Mouse (Mus musculus): ENCODE measurements around the gene Srebf2. TPM values are rescaled to one million over a fixed set of nuclear protein-coding genes. Genes with fewer than 3 reads are reported as not detected.

The Srebf2 gene
- polyA plus RNA-seq, 1 experiment, result 55.3 TPM

DNA sequence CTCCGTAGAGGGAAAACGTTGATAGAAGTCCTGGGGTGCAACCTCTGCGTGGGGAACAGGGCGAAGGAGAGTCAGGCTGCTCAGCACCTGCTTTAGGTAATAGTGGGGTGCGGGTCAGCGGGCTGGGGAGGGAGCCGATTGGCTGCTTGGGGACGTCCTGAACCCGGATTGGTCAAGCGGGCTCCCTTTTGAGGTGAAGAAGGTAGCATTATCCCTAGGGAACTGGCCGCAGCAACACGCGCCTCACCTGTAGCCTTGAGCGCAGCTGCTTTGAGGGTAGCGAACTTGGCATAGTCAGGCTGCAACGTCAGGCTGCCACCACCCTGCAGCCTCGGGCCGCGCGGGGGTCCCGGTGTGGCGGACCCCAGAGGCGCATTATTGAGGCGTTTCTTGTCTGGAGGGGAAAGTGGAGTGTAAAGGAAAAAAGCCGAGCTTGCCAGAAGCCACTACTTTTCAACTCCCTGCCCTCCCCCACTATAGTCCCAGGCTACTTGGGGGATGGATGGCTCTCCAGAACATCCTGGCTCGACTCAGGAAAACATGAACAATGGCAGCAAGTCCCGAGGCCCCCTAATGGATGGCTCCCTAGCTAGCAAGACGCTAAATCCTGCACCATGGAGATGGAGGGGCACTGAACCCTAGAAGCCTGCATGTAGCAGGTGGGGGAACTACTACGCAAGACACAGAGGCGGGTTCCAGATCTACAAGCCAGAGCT, 60.7 kb downstream of the Srebf2 start:
- DNase-seq (ENCODE audit: low spot score), result no peak

DNA sequence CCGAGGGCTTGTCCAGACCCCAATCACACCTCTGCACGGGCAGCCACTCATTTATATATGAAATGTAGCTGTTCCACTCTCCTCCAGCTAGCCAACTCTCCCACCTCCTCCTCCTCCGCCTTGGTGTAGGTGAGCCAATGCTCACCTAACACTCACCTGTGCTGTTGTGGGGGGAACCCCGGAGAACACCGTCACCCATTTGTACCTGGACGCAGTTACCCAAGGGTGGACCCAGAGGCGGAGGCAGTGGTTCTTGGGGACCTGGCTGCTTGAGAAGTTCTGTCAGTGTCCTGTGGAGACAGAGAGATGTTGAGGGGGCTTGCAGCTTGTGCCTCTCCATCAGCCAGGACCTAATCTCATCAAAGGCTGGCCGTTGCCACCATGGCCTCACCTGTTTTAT, 61.3 kb downstream of the Srebf2 start:
- DNase-seq (ENCODE audit: low spot score), result no peak

DNA sequence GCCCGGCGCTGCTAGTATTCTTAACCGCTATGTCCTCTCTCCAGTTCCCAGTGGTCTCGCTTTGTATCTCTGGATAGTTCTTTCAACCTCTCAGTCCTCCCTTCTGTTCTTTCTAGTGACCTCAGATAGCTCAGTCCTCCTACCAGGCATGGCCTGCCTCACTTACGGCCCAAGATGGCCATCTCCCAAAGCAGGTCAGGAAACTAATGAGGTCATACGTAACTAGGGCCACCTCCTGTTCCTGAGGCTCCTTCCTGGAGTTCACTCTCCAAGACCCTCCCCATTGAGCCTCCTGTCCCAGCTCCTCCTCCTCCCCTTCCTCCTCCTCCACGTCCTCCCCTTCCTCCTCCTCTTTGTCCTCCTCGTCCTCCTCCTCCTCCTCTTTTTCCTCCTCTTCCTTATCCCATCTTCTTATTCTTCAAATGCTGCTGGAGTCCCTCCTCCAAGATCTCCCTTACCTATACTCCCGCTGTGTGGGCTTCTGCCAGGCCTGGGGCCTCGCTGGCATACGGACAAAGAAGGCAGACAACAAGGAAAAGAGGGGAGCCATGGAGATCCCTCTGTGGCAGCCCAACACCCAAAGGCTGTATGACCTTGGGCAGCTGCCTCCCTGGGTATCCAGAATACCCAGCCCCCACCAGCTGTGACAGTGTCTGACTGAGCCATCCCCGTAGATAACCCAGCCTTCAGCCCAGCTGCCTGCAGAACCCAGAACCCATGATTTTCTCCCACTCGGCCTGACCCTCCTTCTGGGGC, 62.5 kb downstream of the Srebf2 start:
- DNase-seq (ENCODE audit: low spot score), result no peak

DNA sequence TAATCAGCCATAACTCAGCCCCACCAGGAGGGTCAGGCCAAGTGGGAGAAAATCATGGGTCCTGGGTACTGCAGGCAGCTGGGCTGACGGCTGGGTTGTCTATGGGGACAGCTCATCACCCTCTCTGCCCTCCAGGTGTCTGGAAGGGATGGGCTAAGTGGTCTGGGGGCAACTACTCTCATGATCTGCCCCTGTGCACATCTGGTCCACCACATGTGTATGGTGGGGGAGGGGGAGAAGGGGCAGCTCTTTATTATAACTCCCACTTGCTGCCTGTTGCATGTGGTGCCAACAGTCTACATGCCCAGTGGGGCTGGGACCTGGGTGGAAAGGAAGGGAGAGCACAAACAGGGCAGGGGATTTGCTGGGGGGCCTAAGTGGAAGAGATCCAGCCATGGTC, 63.8 kb downstream of the Srebf2 start:
- DNase-seq (ENCODE audit: low spot score), result no peak

DNA sequence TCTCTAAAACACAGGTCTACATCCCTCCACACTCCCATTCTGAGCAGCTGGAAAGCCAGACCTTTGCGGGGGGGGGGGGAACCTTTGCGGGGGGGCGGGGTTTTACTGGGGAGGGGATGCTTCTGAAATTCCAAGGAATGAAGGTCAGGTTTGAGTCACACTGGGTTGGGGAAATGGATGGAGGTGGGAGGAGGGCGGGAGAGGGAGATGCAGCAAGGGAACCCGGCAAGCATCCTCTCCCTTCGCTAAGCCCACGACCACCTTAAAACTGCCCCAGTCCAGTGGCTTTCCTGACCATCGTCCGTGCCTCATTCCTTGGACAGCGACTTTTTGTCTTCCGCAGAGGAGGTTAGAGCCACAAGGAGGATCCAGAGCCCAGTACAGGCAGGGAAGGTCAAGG, 64.3 kb downstream of the Srebf2 start:
- DNase-seq (ENCODE audit: low spot score), result no peak

DNA sequence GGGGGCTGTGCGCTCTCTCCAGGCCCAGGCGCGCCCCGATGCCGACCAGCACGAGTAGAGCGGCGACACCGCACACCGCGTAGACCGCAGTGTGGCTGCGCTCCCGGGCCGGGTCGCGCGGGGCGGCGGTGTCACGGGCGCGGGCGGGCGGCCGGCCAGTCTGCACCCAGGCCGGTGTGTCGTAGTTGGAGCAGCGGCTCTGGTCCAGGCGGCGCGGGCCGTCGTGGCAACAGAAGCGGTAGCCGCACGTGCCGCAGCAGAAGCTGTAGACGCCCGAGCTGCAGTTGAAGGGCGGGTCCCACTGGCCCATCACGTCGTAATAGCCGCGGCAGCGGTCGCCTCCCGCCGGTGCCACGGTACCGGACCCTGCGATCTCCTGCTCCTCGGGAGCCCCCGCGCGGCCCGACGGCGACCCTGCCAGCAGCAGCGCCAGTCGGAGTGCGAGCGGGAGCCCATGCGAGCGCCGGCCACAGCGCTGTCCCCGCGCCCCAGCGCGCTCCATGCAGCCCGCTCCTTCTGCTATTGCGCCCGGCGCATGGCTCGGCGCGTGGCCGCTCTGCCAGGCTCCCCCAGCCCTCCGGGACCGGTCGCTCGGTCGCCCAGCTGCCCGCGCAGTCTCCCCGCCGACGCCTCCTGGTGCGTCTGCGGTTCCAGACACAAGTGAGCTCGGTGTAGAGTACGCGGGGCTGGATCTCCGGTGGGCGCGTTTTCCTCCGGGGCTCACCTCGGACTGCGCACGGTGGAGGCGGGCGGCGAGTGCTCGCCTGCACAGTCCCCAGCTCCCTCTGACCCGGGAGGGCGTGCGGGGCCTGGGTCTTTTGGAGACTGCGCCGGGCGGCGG, 65.2 kb downstream of the Srebf2 start:
- DNase-seq (ENCODE audit: low spot score), result no peak

DNA sequence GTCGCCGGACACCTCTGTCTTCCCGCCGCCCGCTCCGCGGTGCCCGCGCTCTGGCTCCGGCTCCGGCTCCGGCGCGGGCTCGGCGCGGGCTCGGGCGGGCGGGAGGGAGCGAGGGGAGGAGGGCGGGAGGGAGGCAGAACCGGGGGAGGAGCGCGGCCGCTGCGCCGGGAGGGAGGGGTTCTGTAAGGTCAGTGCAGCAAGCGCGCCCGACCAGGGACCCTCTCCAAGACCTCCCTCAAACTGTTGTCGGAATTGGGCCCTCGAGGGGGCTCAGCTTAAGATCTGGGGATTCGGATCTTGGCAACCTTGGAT, 65.7 kb downstream of the Srebf2 start, which contains the start of gene Shisa8:
TSS of gene Shisa8 (minus strand) at position 64 of the 312 bp plus-strand sequence.
- no peak for DNase-seq (ENCODE audit: low spot score)

DNA sequence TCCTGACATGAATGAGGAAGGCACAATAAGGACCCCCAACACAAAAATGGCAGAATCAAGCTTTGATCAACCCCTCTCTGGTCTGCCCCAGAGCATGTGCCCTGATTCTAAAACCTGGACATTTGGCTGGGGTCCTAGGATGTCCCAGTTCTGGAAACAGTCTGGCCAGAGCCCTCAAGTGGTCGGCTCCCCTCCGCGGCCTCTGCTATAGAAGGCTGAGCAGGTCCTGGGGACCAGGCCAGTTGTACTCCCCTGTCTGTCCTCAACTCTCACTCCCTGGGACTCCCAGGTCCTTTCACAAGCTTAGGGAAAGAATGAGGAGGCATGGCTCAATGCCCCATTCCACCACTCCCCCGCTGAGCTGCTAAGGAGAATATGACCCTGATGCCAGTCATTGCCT, 66.2 kb downstream of the Srebf2 start:
- no peak for DNase-seq (ENCODE audit: low spot score)

DNA sequence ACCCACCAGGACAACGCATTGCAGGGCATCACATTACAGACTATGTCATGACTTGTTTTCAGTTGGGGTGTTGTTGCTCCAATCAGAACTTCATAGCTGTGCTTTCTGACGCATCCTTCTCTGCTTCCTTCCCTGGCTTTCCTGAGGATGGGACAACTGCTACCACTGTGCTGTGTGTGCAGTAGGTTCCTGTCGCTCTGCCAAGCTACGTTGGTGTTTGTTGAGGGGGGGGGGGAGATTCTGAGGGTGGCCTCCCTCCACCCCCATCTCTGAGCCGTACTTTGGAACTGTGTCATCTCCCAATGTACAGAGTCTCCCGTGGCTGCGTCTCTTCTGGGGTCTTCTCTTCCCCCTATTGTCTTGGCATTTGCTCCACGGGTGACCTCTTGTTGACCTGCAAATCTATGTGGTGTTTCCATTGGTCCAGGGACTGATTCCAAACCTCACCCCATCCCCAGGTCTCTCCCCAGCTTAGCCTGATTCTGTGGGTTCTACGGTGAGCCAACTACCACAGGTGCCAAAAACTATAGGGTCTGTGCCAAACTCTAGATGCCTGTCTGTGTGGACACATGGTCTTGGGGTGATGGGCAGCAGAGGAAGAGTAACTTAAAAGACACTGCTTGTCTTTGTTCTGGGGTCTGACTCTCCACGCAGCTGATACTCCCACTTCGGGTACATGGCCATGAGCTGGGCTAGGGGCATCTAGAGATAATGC, 68.5 kb downstream of the Srebf2 start:
- no peak for DNase-seq (ENCODE audit: low spot score)

DNA sequence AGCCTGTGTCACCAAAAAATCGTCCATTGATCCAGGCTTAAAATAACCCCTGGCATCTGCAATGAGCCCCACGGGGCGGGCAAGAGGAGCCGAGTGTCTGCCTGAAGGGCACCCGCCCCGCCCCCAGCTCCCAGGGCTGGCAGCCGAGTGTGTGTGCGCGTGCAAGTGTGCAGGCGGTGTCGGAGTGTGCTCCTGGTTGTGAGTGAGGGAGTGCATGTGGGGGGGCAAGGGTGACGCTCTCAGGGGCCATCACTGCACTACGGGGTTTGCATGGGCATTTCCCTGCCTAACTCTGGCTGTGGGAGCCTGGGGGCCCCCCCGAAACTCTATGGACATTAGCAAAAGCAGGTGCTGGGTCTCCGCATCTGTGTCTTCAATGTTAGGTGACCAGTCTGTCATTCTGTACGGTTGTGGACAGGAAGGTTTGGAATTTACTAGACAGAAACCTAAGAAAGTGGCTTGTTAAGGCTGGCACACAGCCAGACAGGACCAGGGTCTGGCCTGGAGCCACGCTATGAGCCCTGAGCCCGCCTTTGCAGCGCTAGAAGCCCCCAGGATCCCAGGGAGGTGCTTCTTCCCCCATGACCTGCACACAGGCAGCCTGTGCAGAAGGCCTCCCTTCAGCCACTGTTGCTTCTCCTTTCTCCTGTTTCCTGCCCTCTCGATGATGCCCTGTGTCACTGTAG, 69.3 kb downstream of the Srebf2 start:
- DNase-seq (ENCODE audit: low spot score), result no peak

DNA sequence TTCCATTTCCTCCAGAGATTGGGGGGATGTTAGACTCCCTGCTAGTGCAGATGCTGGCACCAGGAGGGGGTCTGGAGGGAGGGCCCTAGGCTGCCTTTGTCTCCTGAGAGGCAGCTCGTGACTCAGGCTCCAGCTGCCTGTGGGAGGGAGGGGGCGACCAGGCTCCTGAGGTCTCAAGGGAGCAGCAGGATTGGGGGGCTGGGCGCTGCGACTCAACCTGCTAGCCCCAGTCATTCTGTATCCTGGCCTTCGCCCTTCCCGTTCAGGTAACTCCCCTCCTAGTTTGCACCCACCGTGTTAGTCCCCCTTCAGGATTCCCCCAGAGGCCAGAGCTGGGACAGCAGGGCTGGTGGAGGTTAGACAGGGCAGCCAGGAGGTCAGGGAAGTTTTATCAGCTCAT, 70.1 kb downstream of the Srebf2 start:
- no peak for DNase-seq (ENCODE audit: low spot score)

DNA sequence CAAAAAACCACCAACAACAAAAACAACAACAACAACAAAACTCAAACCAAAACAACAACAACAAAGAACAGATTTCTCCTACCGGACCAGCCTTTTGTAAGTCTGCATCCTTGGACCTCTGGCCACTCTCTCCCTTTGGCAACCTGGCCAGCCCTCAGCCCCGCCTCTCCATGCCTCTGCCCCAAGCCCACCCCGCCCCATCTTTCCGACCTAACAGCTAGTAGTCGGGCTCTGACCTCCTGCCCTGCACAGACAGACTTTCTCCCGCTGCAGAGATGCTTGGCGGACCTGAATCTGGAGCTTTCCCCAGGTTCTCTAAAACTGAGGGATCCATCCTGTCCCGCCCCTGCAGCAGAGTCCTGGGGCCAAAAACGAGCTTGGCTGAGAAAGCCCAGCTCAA, 71.0 kb downstream of the Srebf2 start:
- no peak for DNase-seq (ENCODE audit: low spot score)

DNA sequence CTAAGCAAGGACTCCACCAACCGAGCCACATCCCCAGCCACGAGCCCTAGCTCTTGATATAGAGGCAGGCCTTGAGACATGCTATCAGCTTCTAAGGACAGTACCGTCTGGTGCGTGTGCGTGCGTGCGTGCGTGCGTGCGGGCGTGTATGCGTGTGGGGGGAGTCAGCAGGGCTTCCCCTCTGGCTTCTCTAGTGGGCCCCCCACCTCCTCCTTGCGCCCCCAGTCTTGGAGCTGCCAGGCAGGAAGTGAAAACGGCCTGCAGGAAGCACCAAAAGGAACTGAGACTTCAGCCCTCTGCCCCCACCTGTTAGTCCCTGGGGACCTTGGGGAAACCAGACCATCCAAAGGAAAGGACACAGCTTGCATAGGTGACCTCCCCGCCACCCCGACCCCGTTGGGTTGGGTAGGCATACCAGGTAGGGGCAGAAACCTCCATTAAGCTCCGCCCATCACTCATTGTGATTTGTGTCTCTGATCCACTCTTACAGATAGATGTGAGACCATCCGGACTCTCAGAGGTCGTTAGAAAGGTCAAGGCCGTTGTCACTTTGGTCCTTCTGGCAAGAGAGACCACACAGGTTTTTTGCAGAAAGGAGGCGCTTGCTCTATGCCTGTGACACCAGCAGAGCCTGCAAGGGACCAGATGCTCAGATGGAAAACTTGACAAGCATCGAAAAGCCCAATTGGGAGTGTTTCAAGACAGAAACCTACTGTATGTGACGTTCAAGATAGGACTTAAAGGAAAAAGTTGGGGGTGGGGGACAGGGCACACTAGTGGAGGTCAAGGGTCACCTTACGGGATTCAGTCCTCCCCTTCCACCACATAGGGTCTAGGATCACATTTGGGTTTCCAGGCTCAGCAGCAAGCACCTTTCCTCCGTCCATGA, 72.0 kb downstream of the Srebf2 start:
- DNase-seq (ENCODE audit: low spot score), result no peak

DNA sequence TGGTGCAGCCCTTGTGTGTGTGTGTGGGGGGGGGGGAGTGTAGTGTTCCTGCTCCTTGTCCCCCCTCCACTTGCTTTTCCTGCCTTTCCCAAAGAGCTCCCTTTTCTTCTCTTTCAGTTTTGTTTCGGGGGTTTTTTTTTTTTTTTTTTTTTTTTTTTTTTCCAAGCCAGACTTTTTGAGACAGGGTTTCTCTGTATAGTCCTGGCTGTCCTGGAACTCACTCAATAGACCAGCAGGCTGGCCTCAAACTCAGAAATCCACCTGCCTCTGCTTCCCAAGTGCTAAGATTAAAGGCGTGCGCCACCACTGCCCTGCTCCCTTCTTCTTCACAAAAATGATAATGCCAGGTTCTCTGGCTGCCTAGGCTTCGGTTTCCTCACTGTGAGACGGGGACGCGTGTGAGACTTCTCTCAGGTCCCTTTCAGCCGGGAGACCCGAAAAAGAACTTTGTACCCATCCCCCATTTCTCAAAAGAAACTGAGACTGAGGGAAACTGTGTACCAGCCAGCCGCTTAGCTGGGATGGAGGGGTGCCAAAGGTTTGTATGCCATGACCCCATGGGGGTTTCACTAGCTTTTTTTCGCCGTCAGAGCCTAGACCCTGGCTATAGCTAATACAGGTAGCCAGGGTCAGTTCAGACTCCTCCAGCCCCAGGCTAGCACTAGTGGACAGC, 73.2 kb downstream of the Srebf2 start:
- DNase-seq (ENCODE audit: low spot score), result no peak

DNA sequence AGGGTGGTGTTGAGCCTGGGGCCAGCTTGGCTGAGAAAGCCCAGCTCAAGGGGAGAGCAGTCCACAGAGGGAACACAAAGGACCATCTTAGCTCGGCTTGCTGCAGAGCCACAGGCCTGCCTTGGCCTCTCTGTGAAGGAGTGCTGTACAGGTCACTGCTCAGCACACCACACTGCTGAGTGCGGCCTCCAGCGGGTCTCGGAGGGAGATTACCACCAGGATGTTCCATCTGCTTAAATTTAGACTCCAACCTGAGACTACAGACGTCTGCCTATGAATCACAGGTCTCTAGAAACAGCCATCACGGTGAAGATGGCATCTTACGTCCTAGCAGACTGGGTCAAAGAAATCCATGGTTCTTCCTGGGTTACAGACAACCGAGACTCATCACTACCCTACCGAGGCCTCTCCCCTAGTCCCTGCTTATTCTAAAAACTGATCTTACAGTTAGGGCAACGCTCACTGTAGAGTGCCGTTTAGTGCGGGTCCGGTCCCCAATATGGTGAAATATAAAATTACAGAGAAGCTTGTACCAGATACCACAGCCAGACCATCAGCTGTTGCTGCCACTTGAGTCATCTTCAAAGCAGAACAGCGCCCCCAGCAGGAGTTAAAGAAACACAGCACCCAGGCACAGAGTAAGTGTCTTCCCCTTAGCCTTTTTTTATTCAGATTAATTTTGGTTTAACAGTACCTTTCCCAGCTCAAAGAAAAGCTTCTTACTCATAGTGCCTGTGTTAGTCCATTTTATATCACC, 74.3 kb downstream of the Srebf2 start:
- DNase-seq (ENCODE audit: low spot score), result no peak

DNA sequence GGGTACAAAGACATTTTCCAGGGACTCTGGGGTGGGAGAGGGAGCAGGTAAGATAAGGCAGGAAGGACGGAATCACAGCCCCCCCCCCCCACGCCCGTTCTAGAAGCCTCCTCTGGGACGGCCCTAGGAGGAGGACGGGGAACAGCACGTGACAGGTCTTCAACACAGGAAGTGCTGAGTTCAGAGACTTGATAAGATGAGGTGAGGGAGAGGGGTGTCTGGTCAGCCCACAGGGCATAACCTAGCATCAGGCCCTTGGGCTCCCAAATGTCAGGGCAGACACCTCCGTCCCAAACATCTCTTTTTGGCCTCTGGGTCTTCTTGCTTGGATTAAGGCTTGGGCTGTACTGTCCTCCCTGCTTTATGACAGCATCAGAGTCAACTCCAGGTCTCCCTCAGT, 76.3 kb downstream of the Srebf2 start:
- no peak for DNase-seq (ENCODE audit: low spot score)

DNA sequence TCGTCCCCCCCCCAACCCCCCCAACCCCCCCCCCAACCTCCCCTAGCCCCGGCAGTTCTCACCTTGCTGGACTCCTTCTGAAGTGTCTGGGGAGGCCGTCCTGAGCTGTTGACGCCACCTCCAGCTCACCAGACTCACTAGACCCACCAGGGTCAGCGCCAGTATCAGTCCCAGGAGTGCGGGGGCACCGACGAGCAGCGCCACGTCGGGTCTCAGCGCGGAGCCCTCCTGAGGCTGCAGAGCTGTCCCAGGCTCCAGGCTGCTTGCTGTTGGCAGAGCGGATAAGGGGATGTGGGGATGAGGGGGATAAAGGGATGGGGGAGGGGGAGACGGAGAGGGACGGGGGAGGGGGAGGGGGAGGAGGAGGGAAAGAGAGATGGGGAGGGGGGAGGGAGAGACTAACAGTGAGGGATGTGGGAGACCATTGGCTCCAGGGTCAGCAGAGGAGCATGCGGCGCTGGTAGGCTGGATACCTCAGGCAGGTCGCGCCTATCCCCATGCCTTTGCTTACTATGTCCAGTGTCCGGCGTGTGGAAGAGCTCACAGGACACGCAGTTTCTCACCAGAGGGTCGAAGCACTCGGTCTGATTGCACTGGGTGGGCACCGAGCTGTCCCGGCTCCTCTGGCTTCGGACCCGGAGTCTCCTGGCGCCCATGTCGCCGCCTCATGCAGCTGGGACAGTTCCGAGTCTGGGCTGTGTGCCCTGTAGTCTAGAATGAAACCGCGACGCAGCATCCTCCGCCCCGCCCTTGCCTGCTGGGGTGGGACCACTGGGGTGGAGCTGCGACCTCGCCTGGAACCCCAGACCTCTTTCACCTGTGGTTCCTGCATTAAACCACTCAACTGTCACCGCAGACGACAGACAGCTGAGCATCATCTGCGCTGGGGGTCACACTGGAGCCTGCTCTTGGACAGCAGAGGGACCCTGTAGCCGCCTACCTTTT, 76.9 kb downstream of the Srebf2 start, which contains the start of gene Tnfrsf13c:
TSS of gene Tnfrsf13c (minus strand) at position 713 of the 945 bp plus-strand sequence.
- no peak for DNase-seq (ENCODE audit: low spot score)

All from urinary bladder, adult 2 months (tissue).